Mouse (Mus musculus) liver, adult (tissue): ENCODE measurements at regions not wholly inside any gene's neighbourhood (a gene's known extent, or its start where the extent isn't known, plus 50 kb on each side); places are given as distances from the start of the nearest gene placed in this dataset.

Experiments
- GATA4 ChIP-seq: IDR thresholded peaks from 2 replicates; pipeline ENCODE4 v1.6.1; 2014; ENCODE audit warnings: mild to moderate bottlenecking, low read length; ENCODE audit not compliant: insufficient replicate concordance

DNA sequence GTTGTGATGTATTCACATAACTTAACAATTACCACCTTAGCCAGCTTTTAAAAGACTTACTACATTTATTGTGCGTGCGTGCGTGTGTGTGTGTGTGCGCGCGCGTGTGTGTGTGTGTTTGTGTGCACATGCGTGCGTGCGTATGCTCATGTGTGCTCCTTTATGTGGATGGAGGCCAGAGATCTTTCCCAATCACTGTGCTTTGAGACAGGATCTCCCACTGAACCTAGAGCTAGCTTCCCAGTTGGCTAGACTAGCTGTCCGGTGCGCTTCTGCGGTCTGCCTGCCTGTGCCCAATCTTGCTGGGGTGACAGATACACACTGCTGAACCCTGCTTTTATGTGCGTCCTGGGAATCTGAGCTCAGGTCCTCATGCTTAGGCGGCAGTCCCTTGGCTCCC, 50.1 kb upstream of the Arhgap29 start:
- no peak for TF ChIP-seq GATA4

DNA sequence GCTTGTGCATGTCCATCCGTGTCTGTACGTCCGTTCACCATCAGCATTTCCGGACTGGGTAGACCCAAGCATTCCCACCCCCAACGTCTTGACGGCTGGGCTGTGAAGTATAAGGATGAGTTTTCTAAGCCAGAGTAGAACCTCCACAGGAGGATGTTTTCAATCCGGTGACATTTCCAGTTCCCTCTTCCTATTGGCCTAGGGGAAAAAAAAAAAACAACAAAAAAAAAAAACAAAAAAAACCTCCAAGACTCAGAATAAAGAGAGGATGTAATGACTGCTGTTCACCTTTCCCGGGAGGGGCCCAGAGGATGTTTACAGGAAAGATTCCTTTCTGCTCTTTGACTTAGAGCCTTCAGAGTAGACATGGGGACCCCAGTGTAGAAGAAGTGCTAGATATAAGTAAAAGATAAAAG, 51.9 kb upstream of the Arhgap29 start:
- TF ChIP-seq GATA4 = no peak

DNA sequence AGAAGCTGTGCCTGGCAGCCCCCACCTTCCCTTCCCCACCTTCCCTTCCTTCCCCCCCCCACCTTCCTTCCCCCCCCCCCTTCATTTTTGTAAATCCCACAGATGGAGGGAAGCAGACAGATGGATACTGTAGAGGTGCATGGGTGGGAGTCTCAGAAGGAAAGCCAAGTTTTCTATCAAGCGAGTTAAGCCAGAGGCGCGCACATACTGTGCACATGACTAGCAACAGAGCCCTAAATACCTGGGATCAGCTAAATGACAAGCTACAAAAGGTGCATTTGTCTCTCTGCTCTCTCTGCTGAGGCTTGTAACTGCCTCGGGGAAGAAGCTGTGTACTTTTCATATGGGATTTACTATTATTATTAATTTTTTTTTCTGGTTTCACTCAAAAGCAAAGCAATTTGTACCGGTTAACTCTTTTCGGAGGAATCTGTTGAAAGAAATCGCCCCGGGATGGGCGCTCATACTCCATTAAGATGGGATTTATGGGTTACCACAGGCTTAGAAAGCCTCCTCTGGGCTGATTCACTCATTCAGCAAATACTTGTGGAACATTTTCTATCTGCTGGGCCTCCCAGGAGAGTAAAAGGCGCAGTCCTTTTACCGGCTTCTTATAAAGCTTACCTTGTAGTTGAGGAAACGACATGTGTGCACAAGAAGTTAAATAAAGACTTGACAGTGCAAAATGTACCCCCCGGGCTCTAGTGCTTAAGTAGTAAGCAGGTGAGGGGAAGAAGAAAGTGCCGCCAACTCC, 54.3 kb upstream of the Arhgap29 start:
- TF ChIP-seq GATA4 = no peak

DNA sequence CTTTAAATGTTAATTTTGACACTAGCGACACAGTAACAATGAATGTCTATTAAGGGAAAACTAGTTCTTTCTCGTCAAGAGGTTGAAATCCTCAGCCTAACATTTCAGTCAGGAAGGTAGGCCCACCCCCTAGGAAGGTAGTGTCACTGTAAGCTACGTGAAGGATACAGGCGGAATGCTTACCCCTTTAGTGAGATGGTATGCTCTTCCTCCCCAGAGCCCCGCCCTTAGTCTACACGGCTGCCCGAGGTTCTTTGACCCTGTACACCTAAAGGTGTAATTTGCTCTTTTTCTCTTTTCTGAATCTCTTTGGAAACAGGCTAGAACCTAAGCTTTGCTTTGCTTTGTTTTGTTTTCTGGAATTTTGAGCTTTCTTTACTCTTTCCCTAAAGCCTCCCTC, 58.7 kb upstream of the Arhgap29 start:
- no peak for TF ChIP-seq GATA4

DNA sequence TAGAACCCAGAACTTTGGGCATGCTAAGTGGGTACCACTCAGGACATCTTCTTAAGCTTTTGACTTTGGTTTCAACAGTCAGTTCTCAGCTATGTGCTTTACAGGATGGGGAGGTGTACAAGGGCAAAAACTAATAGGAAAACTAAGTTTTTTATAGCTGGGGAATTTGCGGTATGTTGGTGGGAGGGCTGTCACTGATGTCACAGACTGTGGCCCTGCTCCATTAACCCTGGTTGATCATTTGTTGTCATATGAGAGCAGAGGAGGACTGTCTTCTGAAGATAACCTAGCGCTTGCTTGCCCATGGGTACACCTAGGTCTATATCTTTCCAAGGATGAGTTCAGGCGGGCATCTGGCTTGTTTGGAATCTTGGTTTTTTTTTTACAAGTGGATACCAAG, 59.7 kb upstream of the Arhgap29 start:
- TF ChIP-seq GATA4 = no peak

DNA sequence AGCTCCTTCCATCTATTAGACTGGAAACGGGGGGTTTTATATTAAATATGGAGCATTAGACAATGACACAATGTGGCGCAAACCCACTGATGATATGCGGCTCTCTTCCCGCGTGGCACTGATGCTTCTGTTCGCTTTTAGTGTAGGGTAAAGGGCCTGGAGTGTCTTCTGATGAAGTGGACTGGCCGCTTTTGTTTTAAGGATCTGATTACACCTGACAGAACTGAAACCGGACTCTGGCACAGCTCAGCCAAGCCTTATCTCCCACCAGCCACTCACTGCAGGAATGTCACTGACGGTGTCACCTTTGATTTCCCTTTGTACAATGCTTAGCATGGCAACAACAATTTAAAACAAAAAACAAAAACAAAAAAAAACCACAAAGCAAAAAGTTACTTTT, 61.0 kb upstream of the Arhgap29 start:
- TF ChIP-seq GATA4 = peak; percentile 98

DNA sequence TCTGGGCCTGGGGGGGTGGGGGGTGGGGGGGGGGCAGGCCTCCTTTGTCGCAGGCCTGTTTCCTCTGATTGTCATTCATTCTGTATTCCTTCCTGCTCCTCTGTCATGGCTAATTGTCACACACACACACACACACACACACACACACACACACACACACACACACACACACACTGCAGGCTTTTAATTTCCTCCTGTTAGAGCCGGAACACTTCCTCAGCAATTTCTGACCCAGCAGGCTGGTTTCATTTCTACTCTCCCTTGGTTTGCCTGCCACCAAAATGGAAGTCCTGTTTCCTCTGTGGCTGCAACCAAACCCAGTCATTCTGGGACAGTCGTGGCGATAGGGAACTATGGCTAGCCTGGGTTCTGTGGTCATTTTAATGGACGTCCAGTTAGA, 61.8 kb upstream of the Arhgap29 start:
- TF ChIP-seq GATA4 = peak; percentile 81

DNA sequence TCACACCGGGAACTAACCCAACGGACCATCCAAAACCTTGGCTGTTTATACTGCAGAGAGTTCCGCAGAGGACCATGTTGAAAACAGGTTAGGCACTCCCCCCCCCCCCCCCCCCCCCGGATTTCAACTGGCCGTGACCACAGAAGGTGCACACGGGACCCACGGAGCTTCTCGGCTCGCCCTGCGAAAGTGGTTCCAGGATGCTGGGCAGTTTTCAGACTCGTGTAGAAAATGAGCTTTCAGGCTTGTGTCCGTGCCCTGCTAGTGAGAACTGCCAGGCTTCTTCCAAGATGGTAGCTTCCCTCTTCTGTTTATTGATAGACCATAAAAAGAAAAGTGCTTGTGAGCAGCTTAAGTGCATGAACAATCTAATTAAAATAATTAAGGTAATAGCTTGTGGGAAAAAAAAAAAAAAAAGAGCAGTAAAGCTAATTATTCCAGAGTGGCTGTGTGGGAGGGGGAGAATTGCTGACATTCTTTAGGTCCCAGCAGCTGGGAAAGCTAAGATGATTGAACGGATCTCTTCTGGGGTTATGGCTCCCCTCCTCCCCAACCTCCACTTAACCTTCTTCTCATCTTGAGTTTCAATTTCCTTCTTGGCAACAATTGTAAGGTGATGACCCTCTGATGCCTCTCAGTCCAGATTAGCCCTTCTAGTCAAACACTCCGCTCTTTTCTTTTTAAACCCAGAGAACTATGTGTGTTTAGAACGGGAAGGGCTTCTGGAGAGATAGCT, 65.3 kb upstream of the Arhgap29 start:
- no peak for TF ChIP-seq GATA4

DNA sequence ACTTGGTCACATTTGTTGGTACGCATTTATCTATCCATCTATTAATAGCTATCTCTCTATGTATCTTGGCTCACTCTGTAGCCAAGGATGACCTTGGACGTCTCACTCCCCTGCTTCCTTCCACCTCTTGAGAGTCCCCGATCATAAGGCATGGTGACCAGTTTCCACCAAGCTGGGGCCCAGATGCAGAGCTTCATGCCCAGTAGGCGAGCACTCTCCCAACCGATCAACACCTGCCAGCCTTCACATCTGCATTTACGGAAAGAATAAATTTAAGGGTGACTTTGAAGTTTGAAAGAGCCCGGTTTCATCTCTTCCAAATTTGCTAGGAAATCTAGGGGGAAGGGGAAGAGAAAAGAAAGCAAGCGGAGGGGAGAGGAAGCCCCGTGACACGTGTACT, 66.0 kb upstream of the Arhgap29 start:
- TF ChIP-seq GATA4 = no peak

DNA sequence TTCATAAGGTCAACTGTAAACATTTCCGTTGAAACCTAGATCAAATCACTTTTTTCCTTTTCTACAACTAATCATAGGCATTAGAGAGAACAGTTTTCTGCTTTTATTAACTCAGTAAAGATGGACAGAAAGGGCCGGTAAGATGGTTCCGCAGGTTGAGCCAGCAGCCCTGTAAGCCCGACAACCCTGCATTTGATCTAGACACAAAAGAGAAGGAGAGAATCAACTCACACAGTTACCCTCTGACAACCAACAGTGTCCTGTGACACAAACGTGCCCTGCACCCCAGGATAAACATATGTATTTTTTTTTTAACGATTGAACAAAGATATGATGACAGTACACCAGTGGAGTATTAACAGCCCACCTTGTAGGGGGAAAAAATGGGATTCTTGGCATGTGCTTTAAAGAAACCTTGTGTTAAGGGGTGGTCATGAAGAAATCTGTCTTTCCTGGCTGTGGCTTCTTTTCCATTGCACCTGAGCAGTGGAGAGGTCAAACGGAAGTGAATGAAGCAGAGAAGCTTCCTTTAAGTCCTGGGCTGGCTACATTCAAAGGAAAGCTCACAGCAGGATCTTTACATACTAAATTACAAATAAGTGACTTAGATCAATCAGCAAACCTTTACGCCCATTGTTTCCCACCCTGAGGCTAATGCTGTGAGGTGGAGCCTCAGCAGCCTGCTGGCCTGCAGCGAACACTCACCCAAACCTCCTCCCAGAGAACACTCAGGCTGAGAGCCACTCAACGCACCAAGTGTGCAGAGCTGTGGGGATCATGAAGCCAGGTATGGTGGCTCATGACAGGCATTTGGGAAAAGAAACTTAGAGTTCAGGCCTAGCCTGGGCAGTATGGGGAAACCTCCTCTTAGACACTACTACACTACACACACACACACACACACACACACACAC, 66.8 kb upstream of the Arhgap29 start:
- no peak for TF ChIP-seq GATA4

DNA sequence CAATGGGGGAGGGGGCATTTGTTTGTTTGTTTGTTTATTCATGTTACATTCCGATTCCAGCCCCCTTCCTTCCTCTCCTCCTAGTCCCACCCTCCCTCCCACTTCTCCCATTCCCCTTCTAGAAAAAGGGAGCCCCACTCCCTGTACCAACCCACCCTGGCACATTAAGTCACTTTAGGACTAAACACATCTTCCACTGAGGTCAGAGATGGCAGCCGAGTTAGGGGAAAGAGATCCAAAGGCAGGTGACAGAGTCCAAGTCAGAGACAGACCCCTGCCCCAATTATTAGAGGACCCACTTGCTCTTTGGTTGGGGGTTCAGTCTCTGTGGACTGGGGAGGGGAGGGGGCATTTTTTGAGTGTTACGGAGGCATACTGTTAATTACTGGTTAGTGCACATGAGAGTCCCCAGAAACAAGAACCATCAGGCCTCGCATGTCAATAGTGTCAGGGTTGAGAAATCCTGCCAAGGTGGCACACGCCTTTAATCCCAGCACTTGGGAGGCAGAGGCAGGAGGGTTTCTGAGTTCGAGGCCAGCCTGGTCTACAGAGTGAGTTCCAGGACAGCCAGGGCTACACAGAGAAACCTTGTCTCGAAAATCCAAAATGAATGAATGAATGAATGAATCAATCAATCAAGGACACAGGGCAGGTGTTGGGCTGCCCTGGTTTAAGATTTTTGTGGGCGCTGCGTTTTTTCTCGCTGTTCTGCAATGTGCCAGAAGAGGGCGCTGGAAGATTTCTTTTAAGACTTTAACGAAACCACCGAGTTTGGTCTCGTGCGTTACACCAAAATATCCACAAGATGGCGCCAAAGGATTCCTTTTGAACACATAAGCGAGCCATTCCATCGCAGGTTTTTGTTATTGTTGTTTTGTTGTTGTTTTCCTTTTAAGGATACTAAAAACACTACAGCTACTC, 67.8 kb upstream of the Arhgap29 start:
- TF ChIP-seq GATA4 = no peak

DNA sequence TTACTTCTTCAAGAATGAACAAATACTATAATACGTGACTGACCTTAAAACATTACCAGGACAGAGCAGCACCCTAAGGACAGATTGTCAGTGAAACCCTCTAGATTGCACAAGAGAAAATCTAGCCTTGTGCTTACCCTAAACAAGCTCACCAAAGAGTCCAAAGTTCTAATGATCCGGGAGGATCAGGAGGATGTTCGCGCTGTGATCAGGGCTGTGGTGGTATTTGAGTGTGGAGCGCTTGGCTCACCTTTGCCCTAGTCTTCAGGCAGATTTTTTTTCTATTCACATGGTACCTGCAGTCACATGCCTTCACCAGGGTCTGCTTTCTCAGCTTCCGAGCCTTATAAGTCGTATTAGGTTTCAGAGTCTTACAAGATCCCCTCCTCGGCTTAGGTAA, 65.3 kb upstream of the Abcd3 start:
- TF ChIP-seq GATA4 = no peak

DNA sequence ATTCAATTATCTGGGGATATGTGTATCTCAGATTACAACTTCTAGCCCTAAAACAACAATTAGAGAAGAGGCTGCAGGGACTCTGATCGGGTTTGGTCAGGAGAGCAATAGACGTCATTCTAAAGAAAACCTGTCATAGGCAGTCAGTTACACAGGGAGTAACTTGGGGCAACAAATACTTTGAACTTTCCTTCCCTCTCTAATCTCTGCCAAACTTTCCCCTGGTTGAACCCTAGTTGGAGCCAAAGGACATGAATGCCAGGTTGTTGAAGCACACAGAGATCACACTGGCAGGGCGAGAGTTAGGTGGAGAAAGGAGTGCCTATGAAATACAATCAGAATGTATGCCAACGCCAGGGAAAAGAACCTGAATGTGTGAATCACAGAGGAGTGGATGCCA, 60.0 kb upstream of the Abcd3 start:
- peak; percentile 64; the same call in 1 of the 2 replicates for TF ChIP-seq GATA4

DNA sequence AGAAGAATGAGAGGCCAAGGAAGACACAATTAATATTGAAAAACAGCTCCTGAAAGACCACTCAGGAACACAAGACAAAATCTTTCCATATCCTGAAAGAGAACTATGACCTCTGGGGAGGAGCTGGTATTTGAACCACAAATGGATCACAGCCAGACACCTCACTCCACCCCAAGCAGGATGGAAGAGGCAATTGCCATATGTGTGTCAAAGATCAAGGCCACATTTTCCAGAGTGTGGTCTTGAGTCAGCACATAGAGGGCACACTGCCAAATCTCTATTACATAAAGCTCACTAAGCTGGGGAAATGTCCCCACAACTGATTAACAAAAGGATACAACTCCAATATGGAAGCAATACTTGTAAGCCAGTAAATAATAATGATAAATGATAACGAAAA, 59.5 kb upstream of the Abcd3 start:
- no peak for TF ChIP-seq GATA4

DNA sequence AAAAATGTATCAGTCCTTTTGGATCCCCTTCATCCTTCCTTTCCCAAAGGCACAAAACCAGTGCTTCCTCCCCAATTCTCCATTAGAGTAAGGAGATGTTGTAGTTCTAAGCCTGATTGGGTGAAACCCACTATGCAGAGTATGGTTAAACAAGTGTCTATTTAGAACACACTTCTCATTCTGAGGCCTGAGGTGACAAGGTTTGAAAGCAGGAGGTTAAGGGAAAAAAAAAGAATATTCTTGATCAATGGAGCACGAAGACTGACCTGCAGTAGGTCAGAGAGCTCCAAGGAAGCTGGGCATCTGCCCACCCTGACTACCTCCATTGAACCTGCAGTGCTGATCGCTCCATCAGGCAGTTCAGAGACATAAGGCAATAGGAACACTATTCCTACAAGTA, 58.5 kb upstream of the Abcd3 start:
- TF ChIP-seq GATA4 = no peak

DNA sequence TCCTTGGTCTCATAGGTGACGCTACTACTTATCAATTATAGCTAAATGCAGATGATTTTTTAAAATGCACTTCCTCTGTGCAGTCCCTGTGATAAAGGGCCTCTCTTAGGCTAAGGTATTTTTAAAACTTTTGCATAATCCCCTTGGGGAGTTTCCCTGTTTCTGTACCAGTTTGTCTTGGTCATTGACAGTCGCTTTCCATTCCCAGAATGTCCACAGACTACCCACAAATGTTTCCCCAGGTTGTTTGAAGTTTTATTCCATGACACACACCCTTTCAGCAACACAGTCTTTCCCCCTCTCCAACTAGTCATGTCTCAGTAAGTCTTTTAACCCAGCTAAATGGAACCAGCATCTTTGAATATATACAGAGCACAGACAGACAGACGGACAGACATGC, 57.6 kb upstream of the Abcd3 start:
- TF ChIP-seq GATA4 = no peak
